Mouse (Mus musculus): ENCODE measurements at regions not wholly inside any gene's neighbourhood (a gene's known extent, or its start where the extent isn't known, plus 50 kb on each side); places are given as distances from the start of the nearest gene placed in this dataset.

DNA sequence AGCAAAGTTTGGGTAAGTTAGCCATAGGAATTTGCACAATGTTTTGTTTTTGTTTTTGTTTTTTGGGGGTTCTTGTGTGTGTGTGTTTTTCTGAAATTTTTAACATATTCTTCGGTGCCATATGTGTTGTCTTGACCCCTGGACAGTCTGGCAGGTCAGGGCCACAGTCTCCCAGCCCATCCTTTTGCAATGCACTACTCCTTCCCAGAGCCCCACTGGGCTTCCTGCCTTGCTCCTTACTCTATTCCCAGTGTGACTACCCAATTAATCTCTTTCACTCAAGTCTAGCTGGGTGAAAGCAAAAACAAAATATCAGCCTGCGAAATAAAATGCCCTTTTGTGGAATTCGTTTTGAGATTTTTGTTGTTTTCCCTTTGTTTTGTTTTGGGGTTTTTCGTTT lies 154.6 kb upstream of the Nabp1 start:
- DNase-seq (ENCODE audit: low spot score in 2 of 2): no peak
- no peak for TF ChIP-seq CTCF (conservative IDR thresholded peaks at IDR 0.05)
- no peak overlapping the region for H3K27ac ChIP-seq

DNA sequence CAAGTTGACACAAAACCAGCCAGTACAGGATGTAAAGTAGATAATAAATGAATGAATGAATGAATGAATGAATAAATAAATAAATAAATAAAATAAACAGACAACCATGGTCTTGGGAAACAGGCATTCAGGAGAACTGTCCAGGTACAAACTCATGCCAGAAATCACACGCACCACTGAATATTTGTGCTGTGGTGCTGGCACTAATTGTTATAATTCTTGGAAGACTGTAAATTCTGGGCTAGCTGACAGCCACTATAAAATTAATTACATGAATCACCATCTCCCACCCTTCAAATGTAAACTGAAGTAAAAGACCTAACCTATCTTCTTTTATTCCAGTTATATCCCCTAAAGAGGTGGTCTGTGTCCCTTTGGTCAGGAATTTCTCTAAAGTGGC lies 151.6 kb upstream of the Nabp1 start:
- DNase-seq (ENCODE audit: low spot score in 2 of 2): no peak
- Histone ChIP-seq H3K27ac (no peak overlapping the region), H3K4me3 (no peak overlapping the region)
- TF ChIP-seq CTCF (conservative IDR thresholded peaks at IDR 0.05): no peak

More for the DNA sequence above, 154.6 kb upstream of the Nabp1 start:
- H3K4me3 ChIP-seq: no peak overlapping the region

- TF ChIP-seq CTCF (conservative IDR thresholded peaks at IDR 0.05): no peak
- peak; percentile 28 to 47 for DNase-seq (ENCODE audit: low spot score in 2 of 2)
Measured at GRCm38 (mm10) chr1:51628137-51628793, 150.0 kb upstream of the Nabp1 start.

GRCm38 (mm10) chr1:51626303-51626702 lies 148.1 kb upstream of the Nabp1 start:
- H3K4me3 ChIP-seq: no peak overlapping the region
- TF ChIP-seq CTCF (conservative IDR thresholded peaks at IDR 0.05): no peak
- no peak overlapping the region for H3K27ac ChIP-seq
- DNase-seq (ENCODE audit: low spot score in 2 of 2): no peak

More at GRCm38 (mm10) chr1:51628137-51628793, 150.0 kb upstream of the Nabp1 start:
- Histone ChIP-seq H3K4me3 (no peak overlapping the region), H3K27ac (peak overlapping the region; percentile 14; the same call in 1 of the 2 replicates)

- TF ChIP-seq CTCF (conservative IDR thresholded peaks at IDR 0.05): no peak
- H3K27ac ChIP-seq: no peak overlapping the region
- H3K4me3 ChIP-seq: no peak overlapping the region
- DNase-seq (ENCODE audit: low spot score in 2 of 2): no peak
Measured at GRCm38 (mm10) chr1:51625079-51625478, 146.9 kb upstream of the Nabp1 start.

DNA sequence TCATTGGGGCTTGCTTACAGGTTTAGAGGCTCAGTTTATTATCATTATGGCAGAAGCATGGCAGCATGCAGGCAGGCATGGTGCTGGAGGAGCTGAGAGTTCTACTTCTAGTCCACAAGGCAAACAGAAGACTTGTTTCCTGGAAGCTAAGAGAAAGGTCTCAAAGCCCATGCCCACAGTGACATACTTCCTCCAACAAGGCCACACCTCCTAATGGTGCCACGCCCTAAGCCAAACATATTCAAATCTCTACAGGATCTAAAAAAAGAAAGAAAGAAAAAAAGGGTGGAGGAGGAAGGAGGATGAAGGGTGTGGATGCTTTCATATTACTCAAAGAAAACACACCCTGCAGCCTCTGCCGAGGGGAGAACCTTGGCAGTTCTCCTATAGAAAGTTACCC lies 146.3 kb upstream of the Nabp1 start:
- no peak overlapping the region for H3K27ac ChIP-seq
- no peak for TF ChIP-seq CTCF (conservative IDR thresholded peaks at IDR 0.05)
- no peak overlapping the region for H3K4me3 ChIP-seq
- no peak for DNase-seq (ENCODE audit: low spot score in 2 of 2)

- no peak for DNase-seq (ENCODE audit: low spot score in 2 of 2)
- Histone ChIP-seq H3K4me3 (no peak overlapping the region), H3K27ac (no peak overlapping the region)
- no peak for TF ChIP-seq CTCF (conservative IDR thresholded peaks at IDR 0.05)
Measured at GRCm38 (mm10) chr1:51622986-51623385, 144.8 kb upstream of the Nabp1 start.

DNA sequence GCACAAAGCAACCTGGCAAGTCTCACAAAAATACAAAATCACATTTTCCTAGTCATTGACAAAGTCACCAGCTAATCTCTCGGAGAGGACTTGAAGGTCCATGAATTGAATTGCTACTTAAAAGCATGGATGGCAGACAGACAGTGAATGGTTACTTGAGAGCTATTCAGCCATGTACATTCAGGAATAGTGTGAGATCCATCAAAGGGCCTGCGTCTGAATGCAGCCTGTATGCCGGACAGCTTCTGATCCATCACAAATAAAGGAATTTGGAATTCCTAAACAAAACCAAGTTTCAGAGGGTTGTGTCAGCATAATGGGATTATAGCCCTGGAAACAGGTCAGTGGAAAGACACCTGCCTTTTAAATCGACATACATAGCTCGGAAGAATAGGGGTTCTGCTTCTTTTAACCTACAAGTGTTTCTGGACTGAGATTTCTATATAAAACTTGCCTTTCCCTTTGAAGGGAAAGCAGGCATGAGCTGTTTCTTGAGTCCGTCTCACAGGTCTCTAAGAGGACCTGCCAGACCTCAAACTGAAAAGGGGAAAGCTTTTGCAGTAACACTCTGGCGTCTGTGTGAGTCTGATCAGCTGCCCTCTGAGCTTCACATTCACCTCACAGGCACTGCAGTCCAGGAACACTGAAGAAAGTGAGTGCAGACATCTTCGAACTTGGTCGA lies 144.1 kb upstream of the Nabp1 start:
- DNase-seq (ENCODE audit: low spot score in 2 of 2): no peak
- Histone ChIP-seq H3K27ac (no peak overlapping the region), H3K4me3 (no peak overlapping the region)
- TF ChIP-seq CTCF (conservative IDR thresholded peaks at IDR 0.05): no peak

- no peak for TF ChIP-seq CTCF (conservative IDR thresholded peaks at IDR 0.05)
- H3K27ac ChIP-seq: no peak overlapping the region
- no peak overlapping the region for H3K4me3 ChIP-seq
- no peak for DNase-seq (ENCODE audit: low spot score in 2 of 2)
Measured at GRCm38 (mm10) chr1:51621062-51621461, 142.8 kb upstream of the Nabp1 start.

- Histone ChIP-seq H3K27ac (no peak overlapping the region), H3K4me3 (no peak overlapping the region)
- no peak for DNase-seq (ENCODE audit: low spot score in 2 of 2)
- TF ChIP-seq CTCF (conservative IDR thresholded peaks at IDR 0.05): no peak
Measured at GRCm38 (mm10) chr1:51617502-51618251, 139.5 kb upstream of the Nabp1 start.

DNA sequence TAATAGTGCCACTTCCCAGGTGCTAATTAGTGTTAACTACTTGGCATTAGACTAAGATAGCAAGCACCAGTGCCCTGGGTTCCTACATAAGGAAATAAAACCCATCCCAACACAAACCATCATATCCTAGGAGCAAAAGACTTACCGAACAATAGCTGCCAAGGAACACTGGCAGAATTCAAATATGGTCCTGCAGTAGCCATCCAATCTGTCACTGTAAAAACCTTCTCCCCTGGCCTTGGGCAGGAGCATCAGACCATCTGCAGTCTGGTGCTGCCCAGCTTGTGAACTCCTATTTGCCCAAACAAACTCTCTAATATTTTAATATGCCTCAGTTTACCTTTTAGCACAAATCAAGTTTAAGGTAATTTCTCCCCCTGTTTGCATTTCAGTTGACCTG lies 137.9 kb upstream of the Nabp1 start:
- Histone ChIP-seq H3K4me3 (no peak overlapping the region), H3K27ac (no peak overlapping the region)
- TF ChIP-seq CTCF (conservative IDR thresholded peaks at IDR 0.05): no peak
- no peak for DNase-seq (ENCODE audit: low spot score in 2 of 2)

DNA sequence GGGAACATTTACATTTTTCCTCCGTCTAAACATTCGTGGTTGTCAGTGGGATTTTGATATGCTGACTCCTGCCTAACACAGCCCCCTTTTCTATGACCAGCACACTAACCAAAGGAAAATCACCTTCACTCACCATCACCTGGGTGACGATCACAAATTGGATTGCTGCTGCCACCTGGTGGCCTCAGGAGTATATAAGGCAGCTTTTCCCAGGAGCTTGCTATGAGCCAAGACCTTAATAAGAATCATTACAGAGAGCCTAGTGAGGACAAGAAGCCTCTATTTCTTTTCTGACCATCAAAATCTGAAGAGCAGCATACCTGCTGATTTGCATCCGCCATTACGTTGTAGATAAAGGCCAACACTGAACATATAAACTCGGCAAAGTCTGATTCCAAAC lies 137.3 kb upstream of the Nabp1 start:
- Histone ChIP-seq H3K4me3 (no peak overlapping the region), H3K27ac (no peak overlapping the region)
- TF ChIP-seq CTCF (conservative IDR thresholded peaks at IDR 0.05): peak; percentile 88
- peak in 1 of 2 experiments; percentile 54 for DNase-seq (ENCODE audit: low spot score in 2 of 2)

- TF ChIP-seq CTCF (conservative IDR thresholded peaks at IDR 0.05): no peak
- DNase-seq (ENCODE audit: low spot score in 2 of 2): no peak
- Histone ChIP-seq H3K4me3 (no peak overlapping the region), H3K27ac (no peak overlapping the region)
Measured at GRCm38 (mm10) chr1:51614700-51615099, 136.5 kb upstream of the Nabp1 start.
